Mouse (Mus musculus) ZHBTc4 (cell line): ENCODE measurements at regions not wholly inside any gene's neighbourhood (a gene's known extent, or its start where the extent isn't known, plus 50 kb on each side); places are given as distances from the start of the nearest gene placed in this dataset.
A peak's percentile ranks its signal among the peaks of the same experiment; 100 is the strongest.

Experiments
- DNase-seq: peaks from one replicate; pipeline ENCODE4 v3.0.0-alpha.2; 2011; ENCODE audit warnings: low read depth, low spot score

DNA sequence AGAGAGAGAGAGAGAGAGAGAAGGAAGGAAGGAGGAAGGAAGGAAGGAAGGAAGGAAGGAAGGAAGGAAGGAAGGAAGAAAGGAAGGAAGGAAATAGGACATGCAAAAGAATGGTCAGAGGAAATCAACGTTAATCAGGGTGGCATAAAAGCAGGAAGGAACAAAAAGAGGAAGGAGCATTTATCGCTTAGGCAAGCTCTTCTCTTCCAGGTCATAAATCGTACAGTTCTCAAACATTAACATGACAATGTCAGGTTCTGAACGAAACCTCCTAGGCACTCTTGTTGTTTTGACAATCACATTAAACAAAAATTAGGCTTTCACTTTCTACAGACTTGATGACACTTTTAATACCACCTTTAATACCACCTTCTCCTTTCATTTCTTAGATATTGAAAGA lies 594.0 kb downstream of the Efna5 start:
- DNase-seq = no peak

- no peak for DNase-seq
Observed at GRCm38 (mm10) chr17:62286086-62287080, 594.7 kb downstream of the Efna5 start.

DNA sequence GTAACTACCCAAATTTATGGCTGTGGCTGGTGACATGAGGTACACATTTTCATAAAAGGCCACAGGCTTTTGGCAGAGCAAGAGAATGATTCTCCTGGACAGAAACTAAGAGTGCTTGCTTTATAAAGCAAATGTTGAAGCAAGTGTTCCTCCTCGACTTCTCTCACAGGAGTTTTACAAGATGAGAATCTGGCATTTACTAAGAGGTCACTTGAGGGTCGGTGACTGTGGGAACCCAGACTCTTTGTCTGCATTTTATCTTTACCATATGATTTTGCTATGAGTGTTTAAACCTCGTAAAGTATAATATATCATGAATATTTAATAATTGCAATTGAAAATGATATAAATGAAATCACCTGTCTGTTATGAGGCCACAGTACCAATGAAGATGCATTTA lies 600.9 kb downstream of the Efna5 start:
- DNase-seq = no peak

GRCm38 (mm10) chr17:62271399-62271798 lies 609.7 kb downstream of the Efna5 start:
- no peak for DNase-seq

DNA sequence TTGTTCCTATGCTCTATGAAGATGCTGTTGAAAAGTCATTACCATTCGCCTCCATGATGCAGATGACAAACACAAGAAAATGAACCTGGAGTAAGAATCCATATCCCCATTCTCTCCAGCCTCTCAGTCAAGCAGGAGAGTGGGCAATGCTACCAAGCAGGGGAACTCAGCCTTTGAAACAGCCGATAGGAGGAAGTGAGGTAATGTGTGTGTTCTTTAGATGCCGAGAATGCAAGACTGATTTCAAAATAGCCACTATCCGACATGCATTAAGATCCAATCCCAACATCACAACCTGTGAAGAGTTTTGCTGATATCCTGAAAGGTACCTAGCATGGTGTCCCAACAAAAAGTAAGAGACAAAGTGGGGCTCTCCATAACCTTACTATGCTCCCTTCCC lies 611.8 kb downstream of the Efna5 start:
- DNase-seq = no peak

GRCm38 (mm10) chr17:62253448-62253847 lies 627.7 kb downstream of the Efna5 start:
- no peak for DNase-seq

DNA sequence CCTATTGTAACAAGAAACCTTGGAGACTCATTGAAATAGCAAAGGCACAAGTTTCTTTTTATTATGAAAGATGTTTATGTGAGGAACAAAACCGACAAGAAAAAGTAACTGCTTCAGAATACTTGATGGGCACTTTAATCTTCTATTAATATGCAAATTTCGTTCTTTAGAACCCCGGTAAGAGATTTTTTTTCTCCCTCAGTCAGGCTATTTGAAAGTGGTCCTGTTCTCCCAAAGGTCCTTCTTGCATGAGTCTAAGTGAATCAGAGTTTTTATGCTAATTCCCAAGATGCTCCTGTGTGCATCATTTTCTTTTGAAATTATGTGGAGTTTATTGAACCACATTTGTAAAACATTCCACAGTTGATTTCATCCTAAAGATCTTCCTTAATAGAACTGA lies 633.1 kb downstream of the Efna5 start:
- no peak for DNase-seq

DNA sequence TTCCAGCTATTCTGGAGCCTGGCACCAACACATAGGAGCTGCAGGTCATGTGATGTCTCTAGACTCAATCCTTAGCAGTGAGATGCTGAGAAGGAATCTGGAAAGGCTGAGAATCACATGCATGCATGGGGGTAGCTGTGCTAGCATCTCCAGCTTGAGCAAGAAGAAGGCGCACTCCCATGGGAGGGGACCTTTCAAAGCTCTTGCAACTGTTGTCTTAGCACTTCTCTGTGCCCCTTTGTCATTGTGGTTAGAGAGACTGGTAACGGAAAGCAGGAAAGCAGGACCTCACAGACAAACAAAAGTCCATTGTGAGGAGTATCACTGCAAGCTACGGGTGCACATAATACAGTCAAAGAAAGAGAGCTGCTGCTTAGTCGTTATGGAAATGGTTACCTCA lies 634.5 kb downstream of the Efna5 start:
- DNase-seq = peak; percentile 14

GRCm38 (mm10) chr17:62230939-62231338 lies 650.2 kb downstream of the Efna5 start:
- no peak for DNase-seq

DNA sequence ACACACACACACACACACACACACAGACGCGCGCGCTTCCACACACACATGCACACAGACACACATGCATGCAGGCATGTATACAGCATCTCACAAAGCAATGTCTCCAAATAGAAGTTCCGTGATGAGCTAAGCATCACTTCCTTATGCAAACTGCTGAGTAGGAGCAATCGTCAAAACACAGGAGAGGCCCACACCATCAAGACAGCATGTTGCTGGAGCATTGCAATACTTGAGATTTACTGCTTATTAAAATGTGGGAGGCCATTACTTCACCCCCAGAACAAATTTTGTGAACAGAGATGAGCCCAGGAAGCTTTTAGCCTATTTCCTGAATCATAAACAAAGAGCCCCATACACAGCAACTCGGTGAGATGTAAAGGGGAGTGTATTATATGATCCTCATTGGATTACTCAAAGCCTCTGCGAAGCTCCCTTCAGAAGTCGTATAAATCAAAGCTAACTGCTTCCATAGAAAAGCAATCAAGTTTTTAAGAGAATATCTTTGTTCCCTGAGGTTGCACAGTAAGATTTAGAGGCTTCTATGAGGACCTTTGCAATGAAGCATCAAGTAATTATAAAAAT lies 670.6 kb downstream of the Efna5 start:
- DNase-seq = no peak

- DNase-seq = no peak
Observed at GRCm38 (mm10) chr17:62202658-62203057, 678.5 kb downstream of the Efna5 start.

DNA sequence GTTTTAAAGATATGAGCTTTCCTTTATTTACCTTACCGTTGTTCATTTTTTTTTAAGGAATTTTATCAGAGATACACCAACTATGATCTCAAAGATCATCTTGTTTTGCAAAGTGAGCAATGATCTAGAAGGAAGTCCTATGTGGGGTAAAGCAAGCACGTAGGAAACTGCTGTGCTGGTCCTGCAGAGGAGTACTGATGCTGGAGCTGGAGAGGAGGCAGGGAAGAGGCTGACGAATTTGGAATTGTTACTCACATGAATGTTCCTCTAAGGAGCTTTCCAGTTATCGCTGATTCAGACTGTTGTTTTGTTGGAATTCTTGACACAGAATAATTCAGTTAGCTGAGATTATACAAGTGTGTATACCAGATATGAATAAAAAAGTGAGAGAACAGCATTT lies 680.6 kb downstream of the Efna5 start:
- DNase-seq = no peak

DNA sequence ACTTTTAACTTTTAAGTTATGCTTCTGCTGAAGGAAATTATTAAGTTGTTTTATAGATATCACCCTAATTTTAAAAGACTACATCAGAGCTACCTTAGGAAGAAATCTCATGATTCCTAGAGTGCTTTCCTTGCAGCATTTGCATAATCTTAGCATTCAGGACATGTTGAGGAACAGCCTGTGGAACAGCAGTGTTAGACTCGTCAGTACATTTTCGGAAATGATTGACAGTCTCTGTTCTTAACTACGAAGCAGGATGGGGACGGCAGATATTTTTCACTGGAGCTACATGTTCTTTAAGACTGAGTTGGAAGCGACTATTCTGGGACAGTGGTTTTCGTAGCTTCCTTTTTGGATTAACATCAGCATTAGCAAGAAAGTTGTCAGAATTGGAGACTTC lies 681.6 kb downstream of the Efna5 start:
- no peak for DNase-seq

DNA sequence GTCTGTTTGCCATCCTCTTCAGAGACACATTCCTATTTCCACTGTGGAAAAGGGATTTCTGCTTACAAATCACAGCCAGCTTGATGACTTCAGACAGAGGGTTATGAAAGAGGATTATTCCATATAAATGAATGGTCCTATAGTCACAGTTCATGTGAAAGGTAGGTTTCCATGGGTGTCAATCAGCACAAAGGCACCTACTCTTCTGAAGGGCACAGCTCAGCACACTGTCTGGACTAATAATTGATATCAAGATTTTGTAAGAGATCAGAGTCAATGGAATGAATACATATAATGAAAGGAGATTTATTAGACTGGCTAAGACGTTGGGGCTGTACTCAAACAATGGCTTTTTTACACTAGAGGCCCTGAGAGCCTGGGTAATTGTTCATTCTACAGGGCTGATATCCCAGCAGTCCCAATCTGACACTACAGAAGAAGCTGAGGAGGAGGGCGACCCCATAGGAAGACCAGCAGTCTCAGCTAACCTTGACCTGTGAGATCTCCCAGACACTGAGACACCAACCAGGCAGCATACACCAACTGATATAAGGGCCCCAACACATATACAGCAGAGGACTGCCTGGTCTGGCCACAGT lies 702.4 kb downstream of the Efna5 start:
- no peak for DNase-seq

DNA sequence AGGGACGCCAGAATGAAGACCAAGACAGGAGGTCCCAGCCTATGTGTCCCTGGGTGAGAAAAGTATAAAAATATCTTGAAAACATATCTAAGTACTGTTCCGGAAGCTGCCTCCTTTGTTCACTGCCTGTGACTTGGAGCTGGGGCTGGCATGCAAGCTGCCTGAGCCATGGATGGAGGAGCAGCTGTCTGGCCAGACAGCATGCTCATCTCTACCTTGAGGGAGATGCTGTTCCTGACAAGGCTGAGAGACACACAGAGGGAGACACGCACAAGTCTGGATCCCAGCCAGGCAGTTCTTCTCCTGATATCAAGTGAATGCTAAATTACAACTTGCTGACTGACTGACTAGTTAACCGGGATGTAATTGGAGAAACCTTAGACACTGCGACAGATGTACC lies 704.8 kb downstream of the Efna5 start:
- DNase-seq = no peak

- DNase-seq = no peak
Observed at GRCm38 (mm10) chr17:62172305-62172704, 708.8 kb downstream of the Efna5 start.

GRCm38 (mm10) chr17:62171532-62171931 lies 709.6 kb downstream of the Efna5 start:
- no peak for DNase-seq

DNA sequence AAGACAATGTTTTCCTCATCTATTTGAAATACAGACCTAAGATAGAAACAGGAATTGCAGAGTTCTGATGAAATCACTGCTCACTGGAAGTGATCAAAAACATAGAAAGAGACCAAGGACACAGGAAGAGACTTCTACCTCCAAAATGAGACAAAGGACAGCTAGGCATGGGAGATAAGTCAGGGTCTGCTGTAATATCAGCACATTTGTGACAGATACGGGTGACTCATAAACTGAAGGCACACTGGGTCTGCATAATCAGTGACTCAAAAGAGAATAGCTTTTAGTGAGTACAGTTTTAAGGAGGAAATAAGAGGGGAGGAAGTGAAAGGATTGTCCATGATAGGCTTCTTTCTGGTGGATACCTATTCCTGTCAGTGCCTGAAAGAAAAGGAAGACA lies 719.7 kb downstream of the Efna5 start:
- DNase-seq = no peak

- DNase-seq = no peak
Observed at GRCm38 (mm10) chr17:62160301-62160700, 720.8 kb downstream of the Efna5 start.

DNA sequence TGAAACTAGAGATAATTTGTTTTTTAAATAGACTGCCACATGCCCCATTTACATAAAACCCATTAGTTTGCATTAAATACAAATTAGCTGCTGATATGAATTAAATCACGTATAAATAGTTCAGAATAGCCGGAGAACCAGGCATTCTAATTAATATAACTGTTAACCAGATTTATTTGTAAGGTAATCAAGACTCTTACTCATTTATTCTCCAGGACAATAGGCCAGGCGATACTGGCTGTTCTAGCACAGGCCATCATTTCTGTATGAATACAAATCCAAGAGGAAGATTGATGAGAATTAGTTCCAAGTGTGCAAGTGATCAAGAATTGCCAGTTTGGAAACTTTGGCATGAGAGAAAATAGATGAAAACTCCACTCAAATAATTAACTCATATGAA lies 746.1 kb downstream of the Efna5 start:
- no peak for DNase-seq

GRCm38 (mm10) chr17:62111703-62112102 lies 769.4 kb downstream of the Efna5 start:
- DNase-seq = peak; percentile 68

DNA sequence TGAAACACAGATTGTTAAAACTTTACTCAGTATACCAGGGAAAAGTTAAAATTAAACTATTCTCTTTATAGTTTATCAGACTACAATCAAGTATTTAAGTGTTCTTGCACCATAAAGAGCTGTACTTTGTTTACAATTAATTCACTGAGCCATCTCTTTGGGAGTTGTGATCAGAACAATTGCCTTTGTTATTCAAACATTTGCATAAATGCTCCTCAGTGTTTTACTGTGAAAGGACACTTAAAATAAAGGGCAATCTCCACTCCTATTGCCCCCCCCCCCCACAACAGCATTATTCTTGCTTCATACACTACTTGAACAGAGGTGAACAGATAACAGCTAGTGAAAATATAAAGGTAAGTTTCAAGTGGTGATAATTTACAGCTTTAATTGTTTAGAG lies 772.1 kb downstream of the Efna5 start:
- peak; percentile 59 for DNase-seq

GRCm38 (mm10) chr17:62083281-62083680 lies 797.8 kb downstream of the Efna5 start:
- DNase-seq = no peak
